7 mouse cellular contexts compared by ENCODE assay signal in genomic region chr12:91587491-91588033, GRCm38 (mm10). TPM values are rescaled to one million over a fixed set of nuclear protein-coding genes. Genes with fewer than 3 reads are reported as not detected.
DNase-seq lines count a peak whose midpoint lies in the region; ATAC-seq lines count a peak whose summit lies in the region.

No protein-coding gene starts in this region.

- no peaks in the 10 kb centered on the region for H3K27me3 ChIP-seq in megakaryocyte, embryonic 14.5 days (replicated peaks)
- no peaks in the 10 kb centered on the region for H3K27me3 ChIP-seq in embryonic facial prominence, embryonic 14.5 days (replicated peaks; ENCODE audit: control insufficient read depth, insufficient read depth, low read length)
- no peaks in the 10 kb centered on the region for H3K27me3 ChIP-seq in limb, embryonic 11.5 days (ENCODE audit: control insufficient read depth, insufficient read depth, low read length)
- H3K27me3 ChIP-seq in stomach, embryonic 16.5 days (ENCODE audit: control insufficient read depth, insufficient read depth, low read length): no peaks in the 10 kb centered on the region

- WGBS in embryonic facial prominence, embryonic 14.5 days: 19% methylated on average over 5 of the region's 5 CpGs
- 11% methylated on average over 5 of the region's 5 CpGs for WGBS in limb, embryonic 11.5 days
- 7% methylated on average over 5 of the region's 5 CpGs for WGBS in stomach, embryonic 16.5 days

- peak overlapping the region; percentile 54 for H3K4me2 ChIP-seq in embryonic facial prominence, embryonic 14.5 days (ENCODE audit: low read depth, low read length)
- peak overlapping the region; percentile 47 for H3K4me2 ChIP-seq in limb, embryonic 11.5 days (ENCODE audit: low read depth, severe bottlenecking)
- peak overlapping the region; percentile 82 for H3K4me2 ChIP-seq in stomach, embryonic 16.5 days (ENCODE audit: low read depth, low read length)

- H3K9ac ChIP-seq in embryonic facial prominence, embryonic 14.5 days (ENCODE audit: low read depth, low read length): peak overlapping the region; percentile 100
- H3K9ac ChIP-seq in limb, embryonic 11.5 days (ENCODE audit: low read length): peak overlapping the region; percentile 100
- peak overlapping the region; percentile 100 for H3K9ac ChIP-seq in stomach, embryonic 16.5 days (ENCODE audit: low read length)

- H3K4me3 ChIP-seq in megakaryocyte, embryonic 14.5 days (replicated peaks): peak overlapping the region; percentile 97
- H3K4me3 ChIP-seq in embryonic facial prominence, embryonic 14.5 days (ENCODE audit: low read depth, low read length): peak overlapping the region; percentile 89
- H3K4me3 ChIP-seq in limb, embryonic 11.5 days (ENCODE audit: low read depth, low read length): peak overlapping the region; percentile 65
- H3K4me3 ChIP-seq in stomach, embryonic 16.5 days (replicated peaks; ENCODE audit: low read length): peak overlapping the region; percentile 80

- H3K4me1 ChIP-seq in megakaryocyte, embryonic 14.5 days: peaks cover 58% of the 10 kb centered on the region
- peaks cover 12% of the 10 kb centered on the region; the same call in 1 of the 2 replicates for H3K4me1 ChIP-seq in embryonic facial prominence, embryonic 14.5 days (ENCODE audit: control insufficient read depth, insufficient read depth, low read length)
- H3K4me1 ChIP-seq in limb, embryonic 11.5 days (ENCODE audit: control insufficient read depth, insufficient read depth, low read length): 0 out of 2 replicates have a peak, but pooled peaks cover 3% of the 10 kb centered on the region
- H3K4me1 ChIP-seq in stomach, embryonic 16.5 days (ENCODE audit: control insufficient read depth, insufficient read depth, low read length): peaks cover 13% of the 10 kb centered on the region

- DNase-seq in embryonic facial prominence, embryonic 14.5 days (ENCODE audit: low spot score): peak; percentile 23
- DNase-seq in limb, embryonic 11.5 days (ENCODE audit: low spot score): no peak
- no peak for DNase-seq in adrenal gland, postnatal 10 days
- no peak for DNase-seq in thymus, postnatal 4 days

- H3K27ac ChIP-seq in embryonic facial prominence, embryonic 14.5 days (replicated peaks; ENCODE audit: low read depth, low read length): peak overlapping the region; percentile 100
- peak overlapping the region; percentile 31; the same call in 1 of the 2 replicates for H3K27ac ChIP-seq in limb, embryonic 11.5 days (replicated peaks; ENCODE audit: low read depth, low read length)
- H3K27ac ChIP-seq in stomach, embryonic 16.5 days (ENCODE audit: low read length): peak overlapping the region; percentile 100

- ATAC-seq in megakaryocyte, adult 5-6 weeks (ENCODE audit: poor library complexity, severe bottlenecking): no peak
- ATAC-seq in embryonic facial prominence, embryonic 14.5 days (ENCODE audit: low read depth): no peak
- ATAC-seq in limb, embryonic 11.5 days (ENCODE audit: insufficient number of reproducible peaks, low FRiP score, low TSS enrichment, low read depth): no peak
- ATAC-seq in stomach, embryonic 16.5 days (ENCODE audit: insufficient read depth, low FRiP score): no peak

- H3K36me3 ChIP-seq in megakaryocyte, embryonic 14.5 days (replicated peaks; ENCODE audit: low read length): peaks cover 41% of the 10 kb centered on the region
- H3K36me3 ChIP-seq in embryonic facial prominence, embryonic 14.5 days (ENCODE audit: control insufficient read depth, insufficient read depth, low read length): peaks cover 32% of the 10 kb centered on the region
- peaks cover 8% of the 10 kb centered on the region for H3K36me3 ChIP-seq in limb, embryonic 11.5 days (ENCODE audit: control insufficient read depth, insufficient read depth, low read length)
- H3K36me3 ChIP-seq in stomach, embryonic 16.5 days (ENCODE audit: control insufficient read depth, insufficient read depth, low read length): 0 out of 2 replicates have a peak, but pooled peaks cover 4% of the 10 kb centered on the region

- no peaks in the 10 kb centered on the region for H3K9me3 ChIP-seq in megakaryocyte, embryonic 14.5 days
- no peaks in the 10 kb centered on the region for H3K9me3 ChIP-seq in embryonic facial prominence, embryonic 14.5 days (ENCODE audit: control insufficient read depth, low read length)
- no peaks in the 10 kb centered on the region for H3K9me3 ChIP-seq in limb, embryonic 11.5 days (ENCODE audit: control insufficient read depth, low read length)
- H3K9me3 ChIP-seq in stomach, embryonic 16.5 days (replicated peaks; ENCODE audit: control insufficient read depth, low read length): no peaks in the 10 kb centered on the region

RNA-seq across cellular contexts. Expression of gene Gtf2a1, which starts 2.7 kb away (rescaled TPM):
- polyA plus RNA-seq in megakaryocyte, embryonic 14.5 days (2012; ENCODE audit: insufficient read depth, low replicate concordance): 0.93 and 3.8 TPM in 2 replicates
- 30.8 and 32.9 TPM in 2 replicates for total RNA-seq in megakaryocyte, adult 5-6 weeks (2015)
- total RNA-seq in megakaryocyte, adult 5-6 weeks (2017): 33.6 and 37.7 TPM in 2 replicates
- polyA plus RNA-seq in embryonic facial prominence, embryonic 14.5 days (2014; fragmentation: Nextera tagmentation; extraction: Ambion mirVana): 26.9 and 32.2 TPM in 2 replicates
- polyA plus RNA-seq in limb, embryonic 11.5 days (2014; fragmentation: Nextera tagmentation; extraction: Ambion mirVana): 39.8 and 46.6 TPM in 2 replicates
- polyA plus RNA-seq in stomach, embryonic 16.5 days (2015; fragmentation: Nextera tagmentation; extraction: Ambion mirVana): 41.0 and 41.4 TPM in 2 replicates
- total RNA-seq in adrenal gland, postnatal 10 days (2021): 10 to 100 TPM; 39.9 to 41.9 TPM

Comparison
In these comparisons a context has a peak if more than half of its experiments do, and no peak if none do; other contexts are left out.
1. H3K27ac ChIP-seq: peak in every context shown above with its lines; median percentile 100 in embryonic facial prominence, embryonic 14.5 days; 100 in stomach, embryonic 16.5 days; 31 in limb, embryonic 11.5 days.